Mouse (Mus musculus) heart, adult 2 months (tissue): ENCODE data around the gene Elmod3.

ENCODE experiments used
- CTCF ChIP-seq: fragments of 200-600 bp; IDR thresholded peaks from 2 replicates; pipeline ENCODE4 v1.8.1; 2022; ENCODE audit warnings: antibody characterized with exemption, mild to moderate bottlenecking, moderate library complexity
- EP300 ChIP-seq: fragments of 200-500 bp; IDR thresholded peaks from 2 replicates; pipeline ENCODE4 v1.6.1; 2011; ENCODE audit warnings: low read depth, low read length, control low read depth; ENCODE audit not compliant: insufficient read depth
- POLR2A ChIP-seq: fragments of 200-500 bp; IDR thresholded peaks from 2 replicates; pipeline ENCODE4 v1.6.1; 2011; ENCODE audit warnings: mild to moderate bottlenecking, low read depth, low read length, control low read depth; ENCODE audit not compliant: insufficient read depth

GRCm38 (mm10) chr6:72547862-72548261, 50.4 kb downstream of the Elmod3 start:
- TF ChIP-seq EP300 (no peak), CTCF (no peak), POLR2A (no peak)
